Mouse (Mus musculus) activated CD4-positive, CD25-positive, alpha-beta regulatory T cell, adult 4 months (primary cell): ENCODE results near the gene Ccdc36. TPM values are rescaled to one million over a fixed set of nuclear protein-coding genes. Genes with fewer than 3 reads are reported as not detected.

Experiments
- ATAC-seq: one replicate; pipeline ENCODE4 v1.8.0; 2017
- polyA plus RNA-seq, 2 experiments: library from polyadenylated mRNA; unstranded; fragments of 100-300 nt; shearing (Covaris generic); gene quantifications; one replicate each; pipeline ENCODE4 v1.2.1; 2017

Ccdc36 gene
- polyA plus RNA-seq, 2 experiments from 2014 or later, result not detected

DNA sequence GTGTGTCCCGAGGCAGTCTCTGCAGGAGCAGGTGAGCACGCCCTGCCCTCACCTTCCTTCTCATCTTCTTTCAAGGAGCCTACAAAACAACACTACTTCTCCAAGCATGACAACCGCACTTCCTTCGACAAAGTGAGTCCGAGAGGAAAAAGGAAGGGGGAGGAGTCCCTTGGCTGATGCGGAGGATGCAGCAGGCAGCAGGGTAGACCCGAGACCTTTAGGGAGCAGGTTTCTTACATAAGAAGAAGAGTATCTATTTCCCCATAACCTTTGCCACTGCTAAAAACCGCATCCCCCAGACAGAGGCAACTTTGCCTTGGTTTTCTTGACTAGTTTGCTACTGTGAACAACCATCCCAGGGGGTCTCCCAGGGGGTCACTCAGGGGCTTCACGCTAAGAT lies 16.8 kb upstream of the Ccdc36 start:
- ATAC-seq, result no peak

DNA sequence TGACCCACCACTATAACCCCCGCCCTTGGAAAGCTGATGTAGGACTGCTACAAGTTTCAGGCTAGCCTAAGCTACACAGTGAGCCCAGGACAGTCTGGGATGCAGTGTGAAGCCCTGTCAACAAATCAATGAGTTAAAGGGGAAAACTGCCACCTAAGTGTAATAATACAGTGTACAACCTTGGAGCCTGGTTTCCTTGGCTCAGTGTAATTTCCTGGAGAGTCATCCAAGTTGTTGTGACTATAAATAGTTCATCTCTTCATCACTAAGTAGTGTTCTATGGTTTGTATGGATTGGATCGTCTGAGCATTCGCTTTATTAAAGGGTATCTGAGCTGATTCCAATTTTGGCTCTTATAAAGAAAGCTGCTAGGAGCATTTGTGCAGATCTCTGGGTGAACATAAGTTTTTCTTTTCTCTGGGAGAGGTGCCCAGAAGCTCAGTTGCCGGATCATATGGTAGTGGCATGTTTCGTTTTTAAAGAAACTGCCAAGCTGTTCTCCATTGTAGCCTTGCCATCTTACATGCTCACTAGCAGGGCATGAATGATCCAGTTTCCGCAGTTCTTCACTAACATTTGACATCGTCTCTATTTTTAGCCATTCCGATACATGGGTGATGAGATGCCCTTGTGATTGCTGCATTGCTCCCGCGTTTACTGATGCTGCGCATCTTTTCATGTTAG lies 13.1 kb upstream of the Ccdc36 start:
- ATAC-seq, result no peak

DNA sequence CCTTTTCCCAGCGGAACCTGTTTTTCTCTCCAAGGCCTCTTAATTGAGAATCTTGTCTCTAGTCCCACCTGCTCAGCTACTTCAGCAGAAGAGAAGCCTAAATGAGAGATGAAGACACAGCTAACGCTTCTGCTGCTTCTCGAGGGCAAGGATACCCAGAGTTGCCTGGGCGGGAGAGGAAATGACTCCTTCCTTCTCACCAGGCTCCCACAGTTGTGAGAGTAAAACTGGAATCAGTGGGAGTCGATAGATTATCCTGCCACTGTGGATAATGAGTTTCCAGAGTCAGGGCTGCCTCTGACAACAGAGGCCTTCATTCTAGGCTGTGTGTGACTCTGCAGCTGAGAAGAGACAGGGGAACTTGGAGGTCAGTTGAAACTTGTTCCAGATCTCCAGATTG lies 12.2 kb upstream of the Ccdc36 start:
- ATAC-seq, result no peak

DNA sequence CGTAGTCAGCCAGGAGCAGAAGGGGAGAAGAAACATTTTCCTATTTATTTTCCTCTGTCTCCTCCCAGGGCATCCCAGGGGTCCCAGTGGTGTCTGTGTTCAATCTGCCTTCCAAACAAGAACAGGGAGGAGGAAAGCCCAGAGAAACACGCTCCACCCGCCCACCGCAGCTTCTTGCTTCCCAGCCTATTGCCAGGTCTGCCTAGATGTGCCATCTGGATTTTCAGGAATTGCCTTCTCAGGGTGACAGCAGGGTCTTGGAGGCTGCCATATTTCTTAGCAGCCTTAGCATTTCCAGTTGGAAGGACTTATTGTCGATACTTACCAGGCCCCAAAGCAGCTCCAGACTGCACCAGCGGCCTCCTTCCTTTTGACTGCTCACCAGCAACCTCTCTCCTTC lies 10.9 kb upstream of the Ccdc36 start:
- no peak for ATAC-seq

DNA sequence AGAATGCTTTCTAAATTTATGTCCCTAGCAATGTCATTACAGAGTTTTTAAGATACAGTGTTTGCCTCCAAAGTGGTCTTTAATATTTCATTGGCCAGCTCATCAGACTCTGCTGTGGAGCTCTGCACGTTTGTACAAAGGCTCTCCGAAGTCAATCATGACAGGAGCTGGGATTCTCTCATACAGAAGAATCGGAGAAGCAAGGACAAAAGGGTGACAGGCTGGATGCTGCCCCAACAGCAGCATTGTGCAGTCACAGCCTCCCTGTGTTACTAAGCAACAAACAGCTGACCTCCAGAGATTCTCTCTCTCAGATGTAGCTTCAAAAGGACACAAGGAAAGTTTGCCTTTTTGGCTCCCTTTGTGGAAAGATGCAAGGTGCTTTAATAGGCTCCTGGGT lies 7.9 kb upstream of the Ccdc36 start, which contains the start of gene BC048562:
BC048562 (plus strand) TSS at position 301 of the 400 bp plus-strand sequence.
- ATAC-seq, result no peak

DNA sequence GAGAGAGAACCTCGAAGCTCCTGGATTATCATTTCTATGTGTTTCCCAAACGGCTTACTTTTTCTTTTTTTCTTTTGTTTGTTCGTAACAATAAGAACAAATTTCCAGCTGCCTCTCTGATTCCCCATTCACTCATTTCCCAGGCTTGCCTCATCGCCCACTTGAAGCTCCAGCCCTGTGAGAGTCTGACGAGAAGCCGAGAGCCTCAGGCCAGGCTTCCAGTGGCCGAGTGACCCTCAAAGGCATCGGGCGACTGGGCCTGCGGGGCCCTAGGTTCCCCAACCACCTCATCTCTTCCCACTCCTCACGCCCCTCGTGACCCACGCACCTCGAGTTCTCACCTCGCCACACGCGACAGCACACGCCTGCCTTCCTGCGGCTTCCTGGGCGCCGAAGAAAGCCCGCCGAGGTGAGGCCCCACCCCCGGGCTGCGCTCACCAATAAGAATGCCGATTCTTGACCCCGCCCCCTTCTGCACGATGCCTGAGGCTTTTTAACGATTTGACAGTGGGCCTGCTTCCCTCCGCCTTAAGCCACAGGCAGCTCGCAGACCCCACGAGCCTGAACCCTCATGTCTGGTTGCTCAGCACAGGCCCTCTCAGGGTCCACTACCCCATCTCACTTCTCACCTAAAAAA lies 3.3 kb upstream of the Ccdc36 start:
- ATAC-seq, result no peak

DNA sequence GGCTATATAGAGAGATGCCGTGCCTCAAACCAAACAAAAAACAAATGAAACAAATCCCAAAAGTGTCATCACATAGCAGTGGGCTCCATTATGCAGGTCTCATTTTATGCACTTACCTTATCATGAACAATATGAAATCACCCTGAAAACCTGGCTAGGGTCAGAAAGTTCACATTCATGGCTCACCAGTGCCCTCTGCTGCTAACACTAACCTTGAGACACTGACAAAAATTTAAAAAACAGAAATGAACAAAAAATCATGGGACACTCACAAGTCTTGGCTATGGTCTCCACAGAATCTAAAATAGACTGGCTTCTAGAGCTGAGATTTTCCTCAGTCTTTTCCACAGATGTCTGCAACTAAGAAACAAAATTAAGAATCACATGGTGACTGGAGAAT lies 16.1 kb downstream of the Ccdc36 start:
- ATAC-seq, result no peak

DNA sequence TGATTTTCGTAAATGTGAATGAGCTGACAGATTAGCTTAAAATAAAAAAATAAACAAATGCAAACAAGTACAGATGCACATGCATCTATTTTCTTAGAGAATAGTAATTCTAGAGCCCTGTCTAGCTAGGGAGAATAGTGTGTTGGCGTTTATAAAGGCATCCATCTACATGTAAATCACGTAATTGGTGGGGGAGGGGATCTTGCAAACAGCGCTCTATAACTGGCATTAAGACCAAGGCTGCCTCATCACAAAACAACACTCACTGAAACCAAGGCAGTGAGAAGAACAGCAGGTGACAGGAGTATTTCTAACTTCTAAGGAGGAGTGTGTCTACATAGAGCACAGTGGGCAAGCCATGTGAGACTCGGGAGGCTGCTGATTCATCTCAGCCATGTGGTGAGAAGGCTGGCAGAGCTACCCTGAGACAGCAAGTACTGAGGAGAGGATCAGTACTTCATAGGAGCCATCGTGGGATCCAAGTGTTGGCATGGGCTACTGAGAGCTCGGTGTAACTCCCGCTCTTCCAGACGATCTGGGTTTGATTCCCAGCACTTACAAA lies 16.8 kb downstream of the Ccdc36 start:
- ATAC-seq, result no peak

DNA sequence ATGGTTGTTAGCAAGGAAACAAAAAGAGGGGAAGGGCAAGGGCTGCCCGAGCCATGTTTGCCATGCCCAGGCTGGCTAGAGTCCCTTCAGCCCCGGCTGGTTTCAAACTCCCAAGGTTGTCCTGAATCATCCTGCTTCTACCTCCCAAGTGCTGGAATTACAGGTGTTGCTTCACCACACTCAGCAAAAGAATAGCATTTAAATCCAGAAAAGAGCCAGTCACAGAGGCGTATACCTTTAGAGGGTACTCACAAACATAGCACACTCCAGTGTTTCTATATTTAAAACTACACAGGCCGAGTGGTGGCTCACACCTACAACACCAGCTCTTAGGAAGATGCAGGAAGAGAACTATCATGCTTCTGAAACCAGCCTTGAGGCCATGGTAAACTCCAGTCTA lies 18.7 kb downstream of the Ccdc36 start:
- ATAC-seq, result no peak

DNA sequence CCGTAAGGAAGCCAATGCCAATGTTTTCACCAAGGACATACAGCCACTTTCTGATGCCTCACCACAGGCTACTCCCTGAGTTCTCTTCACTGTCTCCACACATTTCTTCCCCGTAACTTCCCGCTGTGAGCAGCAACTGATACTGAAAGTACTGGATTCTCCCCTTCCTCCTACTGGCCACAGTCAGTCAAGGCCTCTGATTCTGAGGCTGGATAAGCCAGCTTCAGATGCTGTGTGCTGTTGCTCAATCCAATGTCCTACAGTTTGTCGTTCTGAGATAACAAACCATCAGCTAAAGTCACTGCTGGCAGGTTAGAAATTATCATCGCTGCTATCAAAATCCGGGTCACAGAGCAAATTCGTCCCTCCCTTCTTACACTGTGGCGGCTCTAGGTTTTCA lies 23.8 kb downstream of the Ccdc36 start:
- ATAC-seq, result no peak

DNA sequence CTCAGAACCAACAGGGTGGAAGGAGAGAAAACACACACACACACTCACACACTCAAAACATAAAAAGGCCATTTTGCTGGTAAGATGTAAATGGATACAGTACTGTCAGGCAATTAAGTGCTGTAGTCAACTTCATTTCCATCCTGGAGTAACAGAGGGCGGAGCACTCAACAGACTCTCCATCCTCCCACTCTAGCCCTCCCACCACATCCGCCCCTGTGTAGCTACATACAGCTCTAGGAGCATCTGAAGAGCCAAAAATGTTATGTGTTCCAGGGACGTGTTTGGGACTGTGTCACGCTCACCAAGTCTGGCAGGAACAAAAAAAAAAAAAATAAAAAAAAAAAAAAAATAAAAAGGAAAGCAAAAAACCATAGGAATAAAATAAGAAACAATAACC lies 25.2 kb downstream of the Ccdc36 start:
- ATAC-seq, result no peak

DNA sequence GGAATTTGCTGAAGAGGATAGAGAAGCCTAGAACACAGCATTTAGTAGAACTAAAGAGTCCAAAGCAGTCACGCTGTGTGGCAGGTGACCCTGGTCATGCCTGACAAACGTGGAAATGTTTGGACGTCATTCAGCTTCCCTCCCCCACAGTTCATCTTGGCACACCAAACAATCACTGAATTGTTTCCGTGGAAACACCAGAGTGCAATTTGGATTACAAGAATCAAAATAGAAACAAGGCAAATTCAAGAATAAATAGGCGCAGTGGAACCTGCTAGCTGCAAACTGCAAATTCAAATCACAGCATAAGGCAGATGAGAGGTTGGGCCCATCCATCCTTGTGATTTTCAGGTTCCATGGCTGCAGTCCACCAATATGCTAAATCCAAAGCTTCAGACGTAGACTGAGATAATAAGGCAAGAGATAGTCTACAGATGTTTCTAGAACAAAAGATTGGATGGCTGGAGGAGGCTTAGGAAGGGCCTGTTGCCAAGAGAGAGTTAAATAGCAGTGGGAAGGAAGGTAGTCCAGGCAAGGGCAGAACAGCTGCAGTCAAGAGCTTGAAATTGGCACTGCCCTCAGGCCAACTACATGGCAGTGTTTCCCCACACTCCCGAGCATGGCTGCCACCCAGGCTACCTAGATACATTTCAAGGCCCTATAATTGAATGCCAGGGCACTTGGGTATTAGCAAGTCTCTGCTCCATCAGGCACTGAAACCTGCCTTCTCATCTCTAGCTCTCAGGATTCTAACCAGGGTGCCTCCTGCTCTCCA lies 26.9 kb downstream of the Ccdc36 start:
- no peak for ATAC-seq

DNA sequence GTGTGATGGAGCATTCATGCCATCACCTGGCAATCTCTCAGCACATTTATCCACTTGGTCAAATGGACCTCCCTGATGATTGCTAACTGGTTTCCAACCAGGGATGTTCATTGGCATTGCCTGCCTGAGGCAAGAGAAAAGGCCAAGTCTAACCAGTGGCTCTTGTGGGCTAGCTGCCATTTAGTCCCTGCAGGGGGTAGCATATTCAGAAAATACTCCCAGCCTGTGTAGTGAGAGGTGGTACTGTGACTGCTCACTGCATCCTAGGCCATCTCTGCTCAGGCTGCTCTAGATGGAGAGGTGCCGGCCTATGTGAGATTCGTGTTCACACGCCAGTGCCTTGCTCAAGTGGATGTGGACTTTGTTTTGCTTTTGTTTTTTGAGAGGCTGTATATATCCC lies 30.0 kb downstream of the Ccdc36 start:
- ATAC-seq, result no peak

DNA sequence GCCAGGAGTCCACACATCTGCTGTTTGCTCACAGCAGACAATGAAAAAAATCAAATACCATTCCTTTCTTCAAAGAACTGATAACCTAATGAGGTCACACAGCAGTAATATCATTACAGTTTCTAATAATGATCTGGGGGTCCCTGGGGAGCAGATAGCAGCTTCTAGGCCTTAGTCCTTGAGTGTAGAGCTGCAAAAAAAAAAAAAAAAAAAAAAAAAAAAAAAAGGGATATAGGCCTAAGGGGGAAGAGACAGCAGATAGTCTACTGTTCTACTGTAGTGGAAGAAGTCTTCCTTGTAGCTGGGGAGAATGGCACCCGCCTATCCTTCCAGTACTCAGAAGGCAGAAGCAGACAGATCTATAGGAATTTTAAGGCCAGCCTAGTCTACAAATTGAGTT lies 32.9 kb downstream of the Ccdc36 start:
- no peak for ATAC-seq

DNA sequence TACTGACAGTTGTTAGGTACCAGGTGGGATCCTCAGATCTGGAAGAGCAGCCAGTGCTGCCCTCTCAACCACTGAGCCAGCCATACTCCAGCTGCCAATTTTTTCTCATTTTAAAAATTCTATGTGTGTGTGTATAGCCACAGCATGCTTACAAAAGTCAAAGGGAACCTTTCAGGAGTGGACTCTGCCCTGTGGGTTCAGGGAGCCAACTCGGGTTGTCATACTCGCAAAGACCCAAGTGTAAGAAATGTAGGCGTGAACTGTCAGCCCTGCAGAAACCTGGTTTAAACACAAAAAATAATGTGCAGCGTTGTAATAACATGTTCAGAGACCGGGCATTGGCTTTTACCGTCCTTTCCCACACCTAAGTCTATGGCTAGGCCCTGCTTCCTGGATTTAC lies 34.1 kb downstream of the Ccdc36 start:
- ATAC-seq, result no peak

DNA sequence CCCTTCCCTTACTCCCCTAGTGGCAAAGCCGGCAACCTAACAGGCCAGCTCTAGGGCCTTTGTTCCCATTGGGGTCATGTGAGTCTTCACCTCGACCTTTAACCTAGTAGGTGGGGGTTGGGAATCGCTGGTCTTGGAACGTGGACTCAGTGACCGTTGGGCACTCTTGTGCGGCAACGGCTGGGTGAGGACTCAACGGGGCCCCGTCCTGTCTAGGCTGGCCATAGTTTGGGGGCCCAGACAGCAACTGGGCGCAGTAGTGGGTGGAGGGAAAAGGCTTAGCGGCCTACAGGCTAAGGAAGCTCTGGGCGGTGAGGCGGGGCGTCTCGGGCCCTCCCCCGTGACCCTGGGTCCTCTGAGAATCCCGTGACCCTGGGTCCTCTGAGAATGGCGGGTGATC lies 35.6 kb downstream of the Ccdc36 start, which contains the start of gene 1700102P08Rik:
1700102P08Rik (plus strand) TSS at position 130 of the 400 bp plus-strand sequence.
- no peak for ATAC-seq

DNA sequence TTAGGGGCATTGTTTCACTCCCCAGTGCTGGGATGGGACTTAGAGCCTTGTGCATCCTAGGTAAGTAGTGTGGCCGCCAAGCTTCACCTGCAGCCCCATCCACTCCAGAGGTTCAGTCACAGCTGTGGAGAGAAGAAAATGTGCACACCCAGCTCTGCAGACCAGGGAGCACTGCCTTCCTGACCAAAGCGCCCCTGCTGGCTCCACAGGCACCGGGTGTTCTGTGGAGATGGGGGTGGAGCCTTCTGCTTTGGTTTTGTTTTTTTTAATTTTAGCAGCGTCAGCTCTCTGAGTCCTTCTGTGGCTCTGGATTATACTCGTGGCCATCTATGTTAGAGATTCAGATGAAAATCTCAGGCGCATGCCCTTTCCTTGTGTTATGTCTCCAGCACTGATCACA lies 39.1 kb downstream of the Ccdc36 start:
- ATAC-seq, result no peak

DNA sequence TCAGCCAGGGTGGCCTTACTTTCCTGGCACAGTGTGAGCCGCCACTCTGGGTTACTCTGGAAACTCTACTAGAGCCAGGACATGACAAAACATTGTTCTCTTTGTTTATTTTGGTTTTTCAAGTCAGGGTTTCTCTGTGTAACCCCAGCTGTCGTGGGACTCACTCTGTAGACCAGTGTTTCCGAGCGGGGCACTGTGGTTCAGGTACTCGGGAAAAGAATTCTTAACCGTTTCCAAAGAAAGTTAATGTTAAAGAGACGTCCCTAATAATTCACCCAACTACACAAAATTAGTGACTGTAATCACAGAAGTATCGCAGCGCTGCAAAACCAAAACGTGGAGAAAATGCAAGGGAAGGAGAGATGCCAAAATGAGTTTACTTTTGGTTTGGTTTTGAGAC lies 39.7 kb downstream of the Ccdc36 start:
- ATAC-seq, result no peak

DNA sequence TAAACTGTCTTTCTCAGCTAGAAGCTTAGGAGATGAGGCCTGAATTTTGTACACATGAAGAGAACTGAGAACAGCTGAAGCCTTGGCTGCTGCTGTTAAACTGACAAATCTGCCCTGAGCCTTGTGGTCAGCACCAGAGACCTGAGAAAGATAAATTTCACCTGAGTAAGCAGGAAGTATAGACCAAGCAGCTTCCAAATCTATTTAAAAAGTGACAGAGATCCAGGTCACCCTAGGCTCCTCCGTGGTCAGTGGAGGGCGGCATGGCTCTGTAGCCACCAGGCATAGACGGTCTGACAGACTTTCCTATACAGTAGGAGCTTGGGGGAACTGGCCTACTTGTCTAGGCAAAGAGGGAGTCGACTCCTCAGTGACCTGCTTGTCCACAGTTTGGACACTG lies 41.5 kb downstream of the Ccdc36 start:
- no peak for ATAC-seq

DNA sequence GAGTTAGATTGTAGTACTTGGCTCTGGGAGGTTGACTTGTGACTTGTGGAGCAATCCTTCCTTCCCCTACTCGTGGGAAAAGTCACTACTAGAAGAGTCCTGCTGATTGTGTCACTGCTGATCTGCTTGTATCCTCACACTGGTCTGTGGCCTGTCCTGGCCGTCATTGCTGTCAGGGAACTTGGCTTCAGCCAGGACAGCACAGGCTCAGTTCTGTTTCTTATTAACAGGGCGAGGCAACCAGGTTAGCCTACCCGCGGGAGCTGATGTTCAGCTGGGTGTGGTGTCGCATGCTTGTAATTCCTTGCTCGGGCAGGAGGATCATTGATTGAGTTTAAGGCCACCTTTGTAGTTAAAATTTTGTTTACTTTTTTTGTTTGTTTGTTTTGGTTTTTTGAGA lies 43.3 kb downstream of the Ccdc36 start:
- ATAC-seq, result no peak

DNA sequence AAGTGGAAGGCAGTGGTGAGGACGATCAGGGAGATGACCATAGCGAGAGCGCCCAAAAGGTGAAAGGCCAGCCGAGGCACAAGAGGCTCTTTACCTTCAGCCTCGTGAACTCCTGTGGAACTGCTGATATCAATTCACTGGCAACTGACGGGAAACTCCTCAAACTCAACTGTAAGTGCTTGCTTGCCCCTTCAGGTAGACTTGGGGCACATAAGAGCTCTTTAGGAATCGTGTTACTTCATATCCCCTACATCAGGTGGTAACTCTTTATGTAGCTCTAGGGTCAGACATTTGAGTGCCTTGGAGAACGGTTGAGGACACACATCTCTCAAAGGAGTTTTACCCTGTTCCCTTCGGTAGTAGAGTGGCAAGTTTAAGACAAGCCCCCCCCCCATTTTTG lies 46.9 kb downstream of the Ccdc36 start:
- ATAC-seq, result no peak

DNA sequence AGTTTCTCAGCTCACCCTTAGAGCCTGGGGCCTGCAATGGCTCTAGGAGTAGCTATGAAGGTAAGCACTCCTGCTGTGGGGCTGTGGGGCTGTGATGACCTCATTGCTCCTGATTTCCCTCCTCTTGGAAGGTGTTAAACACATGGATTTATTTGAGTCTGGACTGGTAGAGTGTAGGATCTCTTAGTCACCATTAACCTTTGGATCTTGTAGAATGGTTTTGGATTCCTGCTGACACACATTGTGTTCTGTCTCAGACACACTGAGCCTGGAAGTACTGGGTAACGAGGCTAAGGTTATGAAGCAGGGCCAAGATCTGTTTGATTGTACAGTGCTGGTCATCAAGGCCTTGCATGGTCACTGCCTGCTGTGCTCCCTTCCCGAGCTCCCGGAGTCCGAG lies 49.0 kb downstream of the Ccdc36 start:
- ATAC-seq, result no peak

DNA sequence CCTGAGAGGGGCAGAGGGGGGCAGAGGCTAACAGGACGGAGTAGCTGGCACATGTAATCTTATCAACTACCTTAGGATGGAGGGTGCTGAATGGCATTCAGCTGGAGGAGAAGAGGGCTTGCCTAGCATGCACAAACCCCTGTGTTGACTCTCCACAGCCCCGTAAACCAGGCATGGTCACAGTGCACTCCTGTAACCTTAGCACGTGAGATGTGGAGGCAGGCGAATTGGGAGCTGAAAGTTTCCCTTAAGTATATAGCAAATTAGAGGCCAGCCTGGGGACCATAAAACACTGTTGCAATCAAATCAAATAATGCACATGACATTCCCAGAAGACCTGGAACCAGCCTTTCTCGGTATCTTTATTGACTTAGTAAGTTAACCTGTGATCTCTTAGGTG lies 49.5 kb downstream of the Ccdc36 start:
- no peak for ATAC-seq

DNA sequence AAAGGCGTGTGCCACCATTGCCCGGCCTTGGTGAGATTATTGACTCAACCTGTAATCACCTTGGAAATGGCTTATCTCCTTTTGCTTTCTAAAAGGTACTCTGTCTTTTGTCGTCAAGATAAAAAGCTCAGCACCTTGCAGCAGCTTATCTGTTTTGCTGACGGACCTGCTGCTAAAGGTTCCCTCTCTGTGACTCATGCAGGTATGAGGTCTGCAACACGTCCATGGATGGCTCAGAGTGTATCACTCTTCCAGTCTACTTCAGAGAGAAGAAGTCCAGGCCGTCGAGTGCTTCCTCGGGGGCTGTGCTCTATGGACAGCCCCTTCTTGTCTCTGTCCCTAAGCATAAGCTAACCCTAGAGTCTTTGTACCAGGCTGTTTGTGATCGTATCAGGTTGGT lies 50.0 kb downstream of the Ccdc36 start:
- ATAC-seq, result no peak
